Mouse (Mus musculus): ENCODE data around the gene Krt8. TPM values are rescaled to one million over a fixed set of nuclear protein-coding genes. Genes with fewer than 3 reads are reported as not detected.
"Not testable (repeated sequence)": the region's sequence is repeated elsewhere in the genome, so short reads cannot be mapped to it uniquely, and the experiment has no call there.

The Krt8 gene
- polyA plus RNA-seq, 1 experiment: 9.3 TPM

- peaks cover 7% of the 10 kb centered on the region for H3K4me1 ChIP-seq (ENCODE audit: control insufficient read depth, insufficient read depth, low read length)
- H3K27ac ChIP-seq (ENCODE audit: control insufficient read depth, insufficient read depth, low read depth, low read length): no peak overlapping the region
- H3K27me3 ChIP-seq (ENCODE audit: control insufficient read depth, insufficient read depth, low read length): no peaks in the 10 kb centered on the region
- TF ChIP-seq CTCF (IDR thresholded peaks at IDR 0.05; ENCODE audit: control insufficient read depth, insufficient read depth, insufficient replicate concordance, low read depth, low read length) (no peak), POLR2A (IDR thresholded peaks at IDR 0.05; ENCODE audit: control insufficient read depth, low read depth, low read length) (no peak)
- H3K4me3 ChIP-seq (ENCODE audit: control insufficient read depth, low read depth, low read length): no peak overlapping the region
- H3K36me3 ChIP-seq (ENCODE audit: control insufficient read depth, insufficient read depth, low read length): no peaks in the 10 kb centered on the region
Measured at GRCm38 (mm10) chr15:101999156-101999555, 5.1 kb downstream of the Krt8 start.

- H3K27me3 ChIP-seq (ENCODE audit: control insufficient read depth, insufficient read depth, low read length); H3K27ac ChIP-seq (ENCODE audit: control insufficient read depth, insufficient read depth, low read depth, low read length); H3K36me3 ChIP-seq (ENCODE audit: control insufficient read depth, insufficient read depth, low read length); H3K4me1 ChIP-seq (ENCODE audit: control insufficient read depth, insufficient read depth, low read length); H3K4me3 ChIP-seq (ENCODE audit: control insufficient read depth, low read depth, low read length): not testable (repeated sequence)
Measured at GRCm38 (mm10) chr15:101996450-101997078, 7.7 kb downstream of the Krt8 start.

- no peaks in the 10 kb centered on the region for H3K27me3 ChIP-seq (ENCODE audit: control insufficient read depth, insufficient read depth, low read length)
- H3K27ac ChIP-seq (ENCODE audit: control insufficient read depth, insufficient read depth, low read depth, low read length): no peak overlapping the region; the same call in 1 of the 2 replicates
- H3K4me1 ChIP-seq (ENCODE audit: control insufficient read depth, insufficient read depth, low read length): no peaks in the 10 kb centered on the region
- no peak for TF ChIP-seq POLR2A (IDR thresholded peaks at IDR 0.05; ENCODE audit: control insufficient read depth, low read depth, low read length)
- TF ChIP-seq CTCF (IDR thresholded peaks at IDR 0.05; ENCODE audit: control insufficient read depth, insufficient read depth, insufficient replicate concordance, low read depth, low read length): no peak
- H3K36me3 ChIP-seq (ENCODE audit: control insufficient read depth, insufficient read depth, low read length): no peaks in the 10 kb centered on the region
- H3K4me3 ChIP-seq (ENCODE audit: control insufficient read depth, low read depth, low read length): peak overlapping the region; percentile 86
Measured at GRCm38 (mm10) chr15:101995484-101996236, 8.6 kb downstream of the Krt8 start.

GRCm38 (mm10) chr15:101994365-101994764 is 9.9 kb downstream of the Krt8 start:
- Histone ChIP-seq H3K36me3 (ENCODE audit: control insufficient read depth, insufficient read depth, low read length) (no peaks in the 10 kb centered on the region), H3K4me1 (ENCODE audit: control insufficient read depth, insufficient read depth, low read length) (no peaks in the 10 kb centered on the region), H3K27ac (ENCODE audit: control insufficient read depth, insufficient read depth, low read depth, low read length) (no peak overlapping the region), H3K4me3 (ENCODE audit: control insufficient read depth, low read depth, low read length) (no peak overlapping the region), H3K27me3 (ENCODE audit: control insufficient read depth, insufficient read depth, low read length) (no peaks in the 10 kb centered on the region)
- TF ChIP-seq CTCF (IDR thresholded peaks at IDR 0.05; ENCODE audit: control insufficient read depth, insufficient read depth, insufficient replicate concordance, low read depth, low read length): no peak
- TF ChIP-seq POLR2A (IDR thresholded peaks at IDR 0.05; ENCODE audit: control insufficient read depth, low read depth, low read length): no peak

GRCm38 (mm10) chr15:101990946-101991345 is 13.3 kb downstream of the Krt8 start:
- Histone ChIP-seq H3K4me1 (ENCODE audit: control insufficient read depth, insufficient read depth, low read length) (peaks cover 5% of the 10 kb centered on the region), H3K27ac (ENCODE audit: control insufficient read depth, insufficient read depth, low read depth, low read length) (no peak overlapping the region), H3K27me3 (ENCODE audit: control insufficient read depth, insufficient read depth, low read length) (no peaks in the 10 kb centered on the region), H3K4me3 (ENCODE audit: control insufficient read depth, low read depth, low read length) (no peak overlapping the region), H3K36me3 (ENCODE audit: control insufficient read depth, insufficient read depth, low read length) (no peaks in the 10 kb centered on the region)
- TF ChIP-seq CTCF (IDR thresholded peaks at IDR 0.05; ENCODE audit: control insufficient read depth, insufficient read depth, insufficient replicate concordance, low read depth, low read length) (no peak), POLR2A (IDR thresholded peaks at IDR 0.05; ENCODE audit: control insufficient read depth, low read depth, low read length) (no peak)

- Histone ChIP-seq H3K4me1 (ENCODE audit: control insufficient read depth, insufficient read depth, low read length) (peaks cover 9% of the 10 kb centered on the region), H3K27me3 (ENCODE audit: control insufficient read depth, insufficient read depth, low read length) (no peaks in the 10 kb centered on the region), H3K27ac (ENCODE audit: control insufficient read depth, insufficient read depth, low read depth, low read length) (no peak overlapping the region), H3K4me3 (ENCODE audit: control insufficient read depth, low read depth, low read length) (no peak overlapping the region), H3K36me3 (ENCODE audit: control insufficient read depth, insufficient read depth, low read length) (no peaks in the 10 kb centered on the region)
- TF ChIP-seq POLR2A (IDR thresholded peaks at IDR 0.05; ENCODE audit: control insufficient read depth, low read depth, low read length): no peak
- peak; percentile 50; the same call in 1 of the 2 replicates for TF ChIP-seq CTCF (IDR thresholded peaks at IDR 0.05; ENCODE audit: control insufficient read depth, insufficient read depth, insufficient replicate concordance, low read depth, low read length)
Measured at GRCm38 (mm10) chr15:101988714-101989113, 15.6 kb downstream of the Krt8 start.

GRCm38 (mm10) chr15:101988119-101988518 is 16.2 kb downstream of the Krt8 start:
- H3K4me3 ChIP-seq (ENCODE audit: control insufficient read depth, low read depth, low read length): no peak overlapping the region
- no peak overlapping the region for H3K27ac ChIP-seq (ENCODE audit: control insufficient read depth, insufficient read depth, low read depth, low read length)
- peaks cover 9% of the 10 kb centered on the region for H3K4me1 ChIP-seq (ENCODE audit: control insufficient read depth, insufficient read depth, low read length)
- TF ChIP-seq CTCF (IDR thresholded peaks at IDR 0.05; ENCODE audit: control insufficient read depth, insufficient read depth, insufficient replicate concordance, low read depth, low read length): peak; percentile 88; the same call in 1 of the 2 replicates
- no peak for TF ChIP-seq POLR2A (IDR thresholded peaks at IDR 0.05; ENCODE audit: control insufficient read depth, low read depth, low read length)
- H3K27me3 ChIP-seq (ENCODE audit: control insufficient read depth, insufficient read depth, low read length): no peaks in the 10 kb centered on the region
- no peaks in the 10 kb centered on the region for H3K36me3 ChIP-seq (ENCODE audit: control insufficient read depth, insufficient read depth, low read length)

Measured in testis, adult 2 months (tissue).